Mouse (Mus musculus) liver, embryonic 14.5 days (tissue): ENCODE data around the gene Hps5. TPM values are rescaled to one million over a fixed set of nuclear protein-coding genes. Genes with fewer than 3 reads are reported as not detected.
"Not testable (repeated sequence)": the region's sequence is repeated elsewhere in the genome, so short reads cannot be mapped to it uniquely, and the experiment has no call there.

ENCODE experiments used
- ATAC-seq: fragments of 200-750 bp; cut with Nextera tagmentation; 2 replicates; pipeline ENCODE4 v1.8.0; 2017; ENCODE audit warnings: moderate number of reproducible peaks, mild to moderate bottlenecking, moderate library complexity; ENCODE audit not compliant: insufficient read depth
- DNase-seq, 3 experiments: peaks; one replicate each; pipeline ENCODE4 v3.0.0-alpha.2; 2012 to 2013; ENCODE audit warnings: low read depth in 3 of 3, low spot score in 3 of 3
- H3K27ac ChIP-seq: fragments of 300-500 bp; sonication (generic); 2 replicates; pipeline ENCODE4 v1.5.1; 2014; ENCODE audit warnings: moderate library complexity, mild to moderate bottlenecking, control low read depth, inconsistent platforms
- H3K27me3 ChIP-seq: fragments of 300-500 bp; sonication (generic); 2 replicates; pipeline ENCODE4 v1.6.1; 2014; ENCODE audit warnings: mild to moderate bottlenecking, low read length, moderate library complexity; ENCODE audit not compliant: control insufficient read depth, insufficient read depth
- H3K36me3 ChIP-seq: fragments of 300-500 bp; sonication (generic); replicated peaks from 2 replicates; pipeline ENCODE4 v1.6.1; 2014; ENCODE audit warnings: low read depth; ENCODE audit not compliant: control insufficient read depth, insufficient read depth
- H3K4me1 ChIP-seq, 2 experiments: fragments of 200-500 bp in 1 of 2; fragments of 300-500 bp in 1 of 2; sonication (generic) in 1 of 2; replicated peaks; 2 replicates each; pipeline ENCODE4 v1.6.1; 2012 to 2014; ENCODE audit warnings: antibody characterized with exemption in 1 of 2, inconsistent platforms in 1 of 2, low read length in 1 of 2; ENCODE audit not compliant: control insufficient read depth in 2 of 2, insufficient read depth in 2 of 2
- H3K4me2 ChIP-seq: fragments of 300-500 bp; sonication (generic); 2 replicates; pipeline ENCODE4 v1.6.1; 2014; ENCODE audit warnings: low read depth, mild to moderate bottlenecking, control low read depth, moderate library complexity
- H3K4me3 ChIP-seq, 2 experiments: fragments of 200-500 bp in 1 of 2; fragments of 300-500 bp in 1 of 2; sonication (generic) in 1 of 2; 2 replicates each; pipeline ENCODE4 v1.5.1; 2012 to 2014; ENCODE audit warnings: low read depth in 2 of 2, low read length in 2 of 2, mild to moderate bottlenecking in 2 of 2, control low read depth in 1 of 2, inconsistent platforms in 1 of 2, moderate library complexity in 1 of 2; ENCODE audit not compliant: insufficient read depth in 1 of 2
- H3K9ac ChIP-seq: fragments of 300-500 bp; sonication (generic); replicated peaks from 2 replicates; pipeline ENCODE4 v1.6.1; 2014; ENCODE audit warnings: mild to moderate bottlenecking, control low read depth, moderate library complexity
- H3K9me3 ChIP-seq: fragments of 300-500 bp; sonication (generic); 2 replicates; pipeline ENCODE4 v1.6.1; 2016; ENCODE audit warnings: low read length, mixed read lengths; ENCODE audit not compliant: control insufficient read depth
- CTCF ChIP-seq: IDR thresholded peaks from 2 replicates; pipeline ENCODE4 v1.5.1; 2016; ENCODE audit warnings: antibody characterized with exemption, low read depth, control low read depth
- EP300 ChIP-seq: IDR thresholded peaks from 2 replicates; pipeline ENCODE4 v1.6.1; 2016; ENCODE audit warnings: antibody characterized with exemption, low read depth
- WGBS: fragments of 180-500 bp; shearing (Covaris S2); extraction: QIAGEN DNeasy Blood & Tissue Kit; methylation state at CpG from one replicate; pipeline ENCODE4 v1.1.7; 2014; ENCODE audit not compliant: insufficient replicate concordance; 5-methylcytosine and 5-hydroxymethylcytosine counted together
- polyA plus RNA-seq, 2 experiments: library from polyadenylated mRNA; depleted of rRNA in 1 of 2; stranded (reverse) in 1 of 2; unstranded in 1 of 2; fragments of >200 nt; fragmentation: Nextera tagmentation in 1 of 2; extraction: Ambion mirVana in 1 of 2; gene quantifications; 2 replicates each; pipeline versions ENCODE4 v1.2.1 to v1.2.3; 2012 to 2014

Hps5 gene
- polyA plus RNA-seq, 2 experiments, result 4.1 to 6.3 TPM

DNA sequence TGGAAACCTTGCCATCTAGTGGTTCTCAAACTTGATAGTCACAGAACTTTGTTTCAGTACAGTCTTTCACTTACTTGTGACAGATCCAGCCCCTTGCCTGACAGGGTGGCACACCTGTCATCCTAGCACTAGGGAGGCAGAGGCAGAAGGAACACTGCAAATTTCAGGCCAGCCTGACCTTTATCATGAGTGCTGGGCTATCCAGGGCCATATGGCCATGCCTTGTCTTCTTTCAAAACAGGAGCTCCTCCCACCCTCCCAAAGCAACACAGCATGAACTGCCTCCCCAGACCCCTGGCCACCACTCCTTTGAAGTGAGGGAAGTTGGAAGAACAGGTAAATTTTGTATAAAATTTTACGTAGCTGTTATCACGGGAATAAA lies 31.9 kb upstream of the Hps5 start:
- DNase-seq, result no peak
- H3K27ac ChIP-seq, result no peak overlapping the region
- no peaks in the 10 kb centered on the region for H3K9me3 ChIP-seq
- H3K4me3 ChIP-seq, result no peak overlapping the region
- 81% methylated on average over 2 of the region's 2 CpGs for WGBS
- H3K9ac ChIP-seq, result no peak overlapping the region
- peaks cover 7 to 24% of the 10 kb centered on the region in 2 experiments for H3K4me1 ChIP-seq
- peaks cover 7% of the 10 kb centered on the region for H3K36me3 ChIP-seq
- no peak for TF ChIP-seq EP300
- TF ChIP-seq CTCF, result no peak
- no peaks in the 10 kb centered on the region for H3K27me3 ChIP-seq
- no peak for ATAC-seq
- H3K4me2 ChIP-seq, result no peak overlapping the region

DNA sequence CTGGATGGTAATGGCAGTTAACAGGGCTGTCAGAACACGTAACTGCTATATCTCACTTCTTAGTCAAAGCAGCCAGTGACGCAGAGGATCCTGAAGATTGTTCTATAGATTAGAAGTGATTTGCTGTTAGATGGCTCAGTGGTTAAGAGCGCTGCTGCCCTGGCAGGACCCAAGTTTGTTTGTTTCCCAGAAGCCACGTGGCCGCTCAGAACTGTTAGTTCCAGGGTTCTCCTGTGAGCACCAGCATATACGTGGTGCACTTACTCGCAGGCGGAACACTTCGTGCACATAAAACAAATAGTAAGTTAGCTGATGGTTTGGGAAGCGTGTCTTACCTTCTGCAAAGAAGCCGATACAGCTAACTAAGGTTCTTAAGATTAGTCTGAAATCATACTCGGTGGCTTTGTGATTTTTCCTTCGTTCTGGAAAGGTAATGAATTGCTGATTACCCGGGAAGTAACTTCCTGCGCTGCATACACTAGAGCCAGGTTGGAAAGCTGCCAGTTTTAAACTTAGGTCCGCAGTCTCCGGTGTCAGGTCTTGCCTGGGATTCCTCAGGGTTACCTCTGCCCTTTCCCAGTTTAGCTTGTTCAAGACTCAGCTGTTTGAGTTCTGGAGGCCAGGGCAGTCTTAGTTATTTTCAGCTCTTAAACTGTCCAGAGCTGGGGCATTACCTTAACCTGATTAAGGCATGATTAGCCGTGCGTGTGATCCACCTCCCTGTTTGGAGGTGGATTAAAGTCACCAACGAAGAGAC lies 31.4 kb upstream of the Hps5 start:
- peaks cover 11% of the 10 kb centered on the region for H3K36me3 ChIP-seq
- H3K4me2 ChIP-seq, result no peak overlapping the region
- 66% methylated on average over 20 of the region's 20 CpGs for WGBS
- no peak overlapping the region for H3K9ac ChIP-seq
- no peak overlapping the region for H3K4me3 ChIP-seq
- no peak for ATAC-seq
- H3K4me1 ChIP-seq, result peaks cover 7 to 20% of the 10 kb centered on the region in 2 experiments
- DNase-seq, result no peak
- no peak overlapping the region for H3K27ac ChIP-seq
- TF ChIP-seq EP300, result no peak
- no peak for TF ChIP-seq CTCF
- no peaks in the 10 kb centered on the region for H3K27me3 ChIP-seq
- no peaks in the 10 kb centered on the region for H3K9me3 ChIP-seq

DNA sequence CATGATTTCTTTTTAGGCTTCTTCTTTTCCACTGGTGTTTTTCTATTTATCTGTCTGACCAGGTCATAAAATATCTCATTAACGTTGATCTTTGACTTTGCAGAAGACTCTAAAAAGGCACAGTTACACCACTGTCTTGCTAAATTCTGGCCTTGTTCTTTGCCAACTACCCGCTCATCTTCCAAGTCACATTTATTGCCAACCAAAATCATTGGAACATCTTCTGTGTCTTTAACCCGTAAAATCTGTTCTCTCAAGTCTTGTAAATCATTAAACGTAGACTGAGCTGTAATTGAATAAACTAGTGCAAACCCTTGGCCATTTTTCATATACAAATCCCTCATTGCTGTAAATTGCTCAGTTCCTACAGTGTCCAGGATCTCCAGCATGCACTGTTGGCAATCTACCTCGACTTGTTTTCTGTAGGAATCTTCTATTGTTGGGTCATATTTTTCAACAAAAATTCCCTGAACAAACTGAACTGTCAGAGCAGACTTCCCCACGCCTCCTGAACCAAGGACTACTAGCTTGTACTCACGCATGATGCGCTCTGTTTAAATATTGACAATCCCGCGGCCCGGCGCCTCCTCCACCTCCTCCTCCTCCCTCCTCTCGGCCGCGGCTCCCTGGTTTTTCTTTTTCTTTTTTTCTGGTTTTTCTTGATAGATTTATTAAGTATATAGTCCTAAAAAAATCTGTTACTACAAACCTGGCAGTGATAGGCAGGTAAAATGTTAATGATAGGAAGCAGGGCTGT lies 25.2 kb upstream of the Hps5 start:
- H3K9ac ChIP-seq, H3K4me1 ChIP-seq, DNase-seq, H3K9me3 ChIP-seq, H3K4me2 ChIP-seq, H3K27ac ChIP-seq, ATAC-seq, H3K27me3 ChIP-seq, H3K4me3 ChIP-seq: not testable (repeated sequence)
- H3K36me3 ChIP-seq, result peaks cover 46% of the 10 kb centered on the region
- 77% methylated on average over 15 of the region's 15 CpGs for WGBS

DNA sequence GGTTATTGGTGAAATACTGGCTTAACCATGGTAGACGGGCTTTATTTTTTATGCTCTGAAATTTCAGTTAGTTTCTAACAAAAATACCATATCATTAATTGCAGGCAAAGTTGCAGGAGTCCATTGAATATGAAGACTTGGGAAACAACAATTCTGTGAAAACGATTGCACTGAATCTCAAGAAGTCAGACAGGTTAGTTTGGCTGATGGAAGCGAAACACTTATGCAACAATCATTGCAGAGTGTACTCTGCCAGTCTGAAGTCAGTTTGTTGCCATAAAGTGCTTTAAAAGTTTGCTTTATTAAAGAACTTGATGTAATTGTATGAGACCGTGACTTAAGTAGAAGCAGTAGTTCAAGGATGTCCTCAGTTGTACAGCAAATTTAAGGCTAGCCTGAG lies 18.1 kb upstream of the Hps5 start:
- no peak overlapping the region for H3K4me3 ChIP-seq
- H3K9me3 ChIP-seq, result no peaks in the 10 kb centered on the region
- no peak for ATAC-seq
- H3K4me1 ChIP-seq, result no peaks in the 10 kb centered on the region
- H3K27ac ChIP-seq, result no peak overlapping the region
- no peak for DNase-seq
- H3K27me3 ChIP-seq, result no peaks in the 10 kb centered on the region
- peaks cover 70% of the 10 kb centered on the region for H3K36me3 ChIP-seq
- WGBS, result 81% methylated on average over 4 of the region's 4 CpGs
- no peak overlapping the region for H3K9ac ChIP-seq
- no peak for TF ChIP-seq EP300
- TF ChIP-seq CTCF, result no peak
- H3K4me2 ChIP-seq, result no peak overlapping the region

DNA sequence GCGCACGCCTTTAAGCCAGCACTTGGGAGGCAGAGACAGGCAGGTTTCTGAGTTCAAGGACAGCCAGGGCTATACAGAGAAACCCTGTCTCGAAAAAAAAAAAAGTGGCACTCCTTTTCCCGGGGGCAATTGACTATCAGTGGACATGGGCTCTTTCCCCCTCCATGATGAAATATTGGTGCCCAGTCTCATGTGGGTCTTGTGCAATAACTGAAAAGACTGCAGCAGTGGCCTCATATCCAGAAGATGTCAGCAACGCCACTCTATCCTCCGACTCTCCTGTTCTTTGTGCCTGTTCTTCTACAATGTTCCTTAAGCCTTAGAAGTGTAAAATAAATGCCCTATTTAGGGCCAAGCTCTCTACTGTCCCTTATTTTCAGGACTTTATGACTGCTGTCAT lies 14.5 kb upstream of the Hps5 start:
- ATAC-seq (no peak), DNase-seq (no peak)
- Histone ChIP-seq H3K9ac (no peak overlapping the region), H3K4me3 (no peak overlapping the region), H3K4me2 (no peak overlapping the region), H3K4me1 (no peaks in the 10 kb centered on the region), H3K27ac (no peak overlapping the region), H3K36me3 (peaks cover 66% of the 10 kb centered on the region), H3K27me3 (no peaks in the 10 kb centered on the region), H3K9me3 (no peaks in the 10 kb centered on the region)
- 70% methylated on average over 6 of the region's 6 CpGs for WGBS
- no peak for TF ChIP-seq CTCF
- no peak for TF ChIP-seq EP300
